Mouse (Mus musculus): ENCODE measurements around the gene Cep152. TPM values are rescaled to one million over a fixed set of nuclear protein-coding genes. Genes with fewer than 3 reads are reported as not detected.

Cep152 gene
- 11.0 TPM for polyA plus RNA-seq (2017; shearing (Covaris generic))

DNA sequence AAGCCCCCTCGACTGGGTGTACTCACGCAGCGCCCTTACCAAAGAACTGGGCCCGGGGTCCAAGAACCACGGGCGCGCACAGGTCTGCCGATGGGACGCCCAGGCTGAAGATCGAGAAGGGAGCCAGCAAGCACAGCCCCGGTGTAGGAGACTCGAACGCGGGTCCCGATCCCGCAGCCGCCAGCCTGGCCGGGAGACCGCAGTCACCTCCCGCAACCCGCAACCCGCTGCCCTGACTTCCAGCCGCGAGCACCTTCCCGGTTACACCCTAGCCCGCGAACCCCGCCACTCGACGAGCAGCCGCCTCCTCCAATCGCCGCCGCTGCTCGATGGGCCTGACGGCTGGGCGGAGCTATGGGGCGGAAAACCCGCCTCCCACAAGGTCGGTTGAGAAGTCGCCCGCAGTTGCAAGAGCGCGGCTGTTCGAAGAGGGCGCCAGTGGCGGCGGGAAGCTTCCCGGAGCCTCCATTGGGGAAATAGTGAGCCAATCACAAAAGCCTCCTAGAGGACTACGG, at the start of gene Cep152:
Cep152 (minus strand) TSS at position 277 of the 515 bp plus-strand sequence.

DNA sequence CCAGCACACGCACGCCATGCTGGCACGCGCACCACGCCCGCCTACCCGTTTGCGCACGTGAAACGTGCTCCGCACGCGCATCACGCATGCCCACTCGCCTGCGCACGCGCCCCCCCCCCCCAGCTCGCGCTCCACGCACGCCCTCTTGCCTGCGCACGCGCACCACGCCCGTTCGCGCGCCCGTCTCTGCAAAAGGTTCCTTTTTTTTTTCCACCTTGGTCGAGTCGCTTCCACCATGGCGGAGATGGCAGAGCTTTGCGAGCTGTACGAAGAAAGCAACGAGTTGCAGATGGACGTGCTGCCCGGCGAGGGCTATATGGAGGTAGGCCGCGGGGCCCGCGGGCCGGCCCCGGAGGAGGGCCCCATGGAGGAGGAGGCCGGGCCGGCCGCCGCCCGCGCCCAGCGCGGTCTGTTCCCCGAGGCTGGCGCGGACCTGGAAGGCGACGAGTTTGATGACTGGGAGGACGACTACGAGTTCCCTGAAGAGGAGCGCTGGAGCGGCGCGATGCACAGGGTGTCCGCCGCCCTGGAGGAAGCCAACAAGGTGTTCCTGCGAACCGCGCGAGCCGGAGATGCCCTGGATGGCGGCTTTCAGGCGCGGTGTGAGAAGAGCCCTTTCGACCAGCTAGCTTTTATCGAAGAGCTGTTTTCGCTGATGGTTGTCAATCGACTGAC, 48.2 kb upstream of the Cep152 start, which contains the start of gene Eid1:
Eid1 (plus strand) TSS at position 139 of the 675 bp plus-strand sequence.

Other genes starting within 250 kb of the Cep152 start
- gene Gm9913, start 120.0 kb downstream of the Cep152 start, polyA plus RNA-seq (2017; shearing (Covaris generic)): not detected
- gene Fbn1, start 117.1 kb downstream of the Cep152 start, polyA plus RNA-seq (2017; shearing (Covaris generic)): 0.05 TPM
- 37.5 TPM for gene Eid1, start 48.0 kb upstream of the Cep152 start, polyA plus RNA-seq (2017; shearing (Covaris generic))
- 0.23 TPM for gene Shc4, start 99.0 kb upstream of the Cep152 start, polyA plus RNA-seq (2017; shearing (Covaris generic))
- 45.7 TPM for gene Secisbp2l, start 157.8 kb upstream of the Cep152 start, polyA plus RNA-seq (2017; shearing (Covaris generic))
- gene Galk2, start 234.0 kb upstream of the Cep152 start, polyA plus RNA-seq (2017; shearing (Covaris generic)): 36.1 TPM
- 45.7 TPM for gene Cops2, start 234.0 kb upstream of the Cep152 start, polyA plus RNA-seq (2017; shearing (Covaris generic))